In the genomic region with DNA sequence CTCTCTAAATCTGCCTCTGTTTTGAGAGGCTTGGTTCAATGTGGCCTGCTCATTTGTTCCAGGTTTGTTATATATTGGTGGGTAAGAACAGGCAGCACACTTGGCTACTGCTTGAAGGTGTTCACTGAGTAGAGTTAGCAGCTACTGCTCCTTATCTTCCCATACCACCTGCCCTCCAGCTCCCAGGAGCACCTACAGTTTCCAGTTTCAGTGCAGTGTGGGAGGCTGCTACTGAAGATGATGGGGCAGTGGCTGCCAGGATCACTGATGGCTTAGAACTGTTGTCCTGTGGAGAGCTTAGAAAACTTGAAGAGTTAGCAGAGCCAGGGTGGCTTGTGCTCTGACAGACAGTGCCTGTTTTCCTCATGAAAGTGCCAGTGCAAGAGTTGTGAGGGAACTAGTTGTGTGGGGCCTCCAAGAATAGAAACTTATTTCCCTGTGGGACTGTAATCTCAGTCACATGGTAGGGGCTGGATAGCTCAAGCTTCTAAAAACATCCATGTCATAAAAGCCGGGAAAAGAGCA, we compare ENCODE assay signal across 1 mouse cellular context.
TF ChIP-seq lines count a peak whose summit lies in the region.

No protein-coding gene starts in this region.

TF ChIP-seq in MEL, 35 proteins besides CTCF, POLR2A, EP300 and RAD21:
- TF ChIP-seq ETS1 (IDR thresholded peaks at IDR 0.05; ENCODE audit: low read depth, low read length) (no peak), TAL1 (IDR thresholded peaks at IDR 0.05; ENCODE audit: low read length) (peak; percentile 61)
